Mouse (Mus musculus): ENCODE results near the gene Ncor2. TPM values are rescaled to one million over a fixed set of nuclear protein-coding genes. Genes with fewer than 3 reads are reported as not detected.

Gene Ncor2
- polyA plus RNA-seq, 1 experiment from 2014 or later, result 34.9 TPM

DNA sequence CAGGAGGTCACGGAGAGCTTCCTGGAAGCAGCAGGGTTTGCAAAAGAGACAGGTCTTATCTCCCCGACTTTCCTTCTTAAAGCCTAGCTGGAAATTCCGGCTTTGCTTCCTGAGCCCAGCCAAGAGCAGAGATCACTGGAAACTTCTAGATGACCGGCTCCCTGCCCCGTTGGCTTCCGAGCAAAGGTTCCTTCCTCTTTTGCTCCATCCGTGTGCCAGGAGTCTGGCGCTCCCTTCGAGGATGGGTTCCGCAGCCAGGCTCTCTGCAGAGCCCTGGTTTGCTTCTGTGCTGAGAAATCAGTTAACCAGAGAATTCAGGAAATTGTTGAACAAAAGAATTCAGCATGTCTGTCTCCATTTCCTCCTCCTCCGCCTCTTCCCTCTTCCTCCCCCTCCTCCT, 186.1 kb downstream of the Ncor2 start:
- H3K9ac ChIP-seq, result no peak overlapping the region
- no peak overlapping the region for H3K4me2 ChIP-seq (replicated peaks)
- H3K4me3 ChIP-seq, result no peak overlapping the region
- H3K9me3 ChIP-seq, result no peaks in the 10 kb centered on the region
- peak overlapping the region; percentile 88 for H3K27ac ChIP-seq
- H3K27me3 ChIP-seq, result no peaks in the 10 kb centered on the region
- ATAC-seq (ENCODE audit: low FRiP score, low read depth), result no peak
- H3K36me3 ChIP-seq, result no peaks in the 10 kb centered on the region
- WGBS, result 64% methylated on average over 11 of the region's 11 CpGs
- H3K4me1 ChIP-seq, result peaks cover 22% of the 10 kb centered on the region

DNA sequence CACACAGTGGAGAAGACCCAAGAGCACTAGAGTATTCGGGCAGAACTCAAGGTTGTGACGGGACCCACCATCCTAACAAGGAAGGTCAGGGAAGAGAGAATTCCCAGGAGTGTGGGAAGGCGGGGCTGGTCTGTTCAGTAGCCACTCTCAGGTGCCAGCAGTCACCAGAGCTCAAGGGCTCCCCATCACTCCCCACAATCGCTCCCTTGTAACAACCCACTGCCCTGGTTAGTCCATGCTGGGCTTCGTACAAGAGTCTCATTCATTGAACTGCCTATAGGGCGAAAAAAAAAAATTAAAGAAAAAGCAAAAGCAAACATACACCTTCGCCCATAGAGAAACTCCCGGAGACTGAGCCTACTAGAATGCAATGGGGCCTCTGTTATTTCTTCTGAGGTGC, 186.7 kb downstream of the Ncor2 start:
- Histone ChIP-seq H3K9me3 (no peaks in the 10 kb centered on the region), H3K27ac (peak overlapping the region; percentile 88), H3K4me1 (peaks cover 20% of the 10 kb centered on the region), H3K9ac (no peak overlapping the region), H3K4me3 (no peak overlapping the region), H3K36me3 (no peaks in the 10 kb centered on the region), H3K27me3 (no peaks in the 10 kb centered on the region), H3K4me2 (replicated peaks) (no peak overlapping the region)
- 72% methylated on average over 8 of the region's 8 CpGs for WGBS
- no peak for ATAC-seq (ENCODE audit: low FRiP score, low read depth)

DNA sequence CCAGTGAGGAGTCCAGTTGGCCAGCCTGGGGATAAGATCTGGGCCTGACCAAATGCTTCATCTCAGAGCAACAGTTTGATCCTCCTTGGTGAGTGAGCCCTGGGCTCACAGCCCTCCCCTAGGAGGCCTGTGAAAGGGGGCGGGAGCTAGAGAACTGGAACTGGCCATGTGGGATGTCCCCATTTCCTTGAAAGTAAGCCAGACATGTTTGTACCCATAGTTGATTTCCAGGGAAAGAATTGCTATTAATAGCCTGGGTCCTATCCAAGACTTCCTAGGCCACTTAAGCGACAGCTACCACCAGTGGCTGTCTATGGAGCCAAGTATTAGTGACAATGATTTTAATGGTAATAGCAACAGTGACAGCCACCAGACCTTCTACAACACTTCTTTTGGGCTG, 189.3 kb downstream of the Ncor2 start:
- 89% methylated on average over 2 of the region's 2 CpGs for WGBS

DNA sequence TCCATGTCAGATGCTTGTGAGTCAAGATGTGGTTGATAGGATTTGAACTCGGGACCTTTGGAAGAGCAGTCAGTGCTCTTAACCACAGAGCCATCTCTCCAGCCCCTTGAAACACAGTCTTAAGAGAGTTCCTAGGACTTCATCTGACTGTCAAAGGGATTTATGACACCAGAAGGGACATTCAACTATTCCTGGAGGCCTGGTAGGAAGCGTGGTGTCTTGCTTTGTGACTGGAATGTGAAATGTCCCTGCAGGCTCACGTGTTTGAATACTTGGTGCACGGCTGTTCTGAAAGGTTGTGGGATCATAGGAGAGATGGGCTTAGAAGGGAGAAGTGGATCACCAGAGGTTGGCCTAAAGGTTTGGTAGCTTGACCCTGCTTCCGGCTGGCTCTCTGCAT, 192.4 kb downstream of the Ncor2 start:
- Histone ChIP-seq H3K9me3 (peaks cover 15% of the 10 kb centered on the region), H3K4me2 (replicated peaks) (no peak overlapping the region), H3K27me3 (no peaks in the 10 kb centered on the region), H3K36me3 (no peaks in the 10 kb centered on the region), H3K9ac (no peak overlapping the region), H3K27ac (no peak overlapping the region), H3K4me3 (no peak overlapping the region), H3K4me1 (peaks cover 7% of the 10 kb centered on the region)
- ATAC-seq (ENCODE audit: low FRiP score, low read depth), result no peak
- 76% methylated on average over 5 of the region's 5 CpGs for WGBS

More for the DNA sequence above, 189.3 kb downstream of the Ncor2 start:
- Histone ChIP-seq H3K27me3 (no peaks in the 10 kb centered on the region), H3K9me3 (no peaks in the 10 kb centered on the region), H3K4me1 (peaks cover 14% of the 10 kb centered on the region), H3K27ac (no peak overlapping the region), H3K4me2 (replicated peaks) (no peak overlapping the region), H3K9ac (no peak overlapping the region), H3K36me3 (no peaks in the 10 kb centered on the region), H3K4me3 (no peak overlapping the region)
- no peak for ATAC-seq (ENCODE audit: low FRiP score, low read depth)

DNA sequence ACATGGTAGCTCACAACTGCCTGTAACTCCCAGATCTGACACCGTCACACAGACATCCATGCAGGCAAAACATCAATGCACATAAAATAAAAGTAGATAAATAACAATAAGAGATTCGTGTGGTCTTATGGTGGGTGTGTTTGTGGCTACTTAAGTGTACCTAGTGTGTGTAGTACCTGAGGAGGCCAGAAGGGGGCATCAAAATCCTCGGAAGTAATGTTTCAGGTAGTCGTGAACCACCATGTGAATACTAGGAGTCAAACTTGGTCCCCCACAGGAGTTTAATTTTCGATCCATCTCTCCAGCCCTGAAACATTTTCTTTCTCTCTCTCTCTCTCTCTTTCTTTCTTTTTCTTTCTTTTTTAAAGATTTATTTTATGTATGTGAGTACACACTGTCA, 192.8 kb downstream of the Ncor2 start:
- H3K9ac ChIP-seq, result no peak overlapping the region
- WGBS, result 81% methylated on average over 5 of the region's 5 CpGs
- no peak overlapping the region for H3K4me3 ChIP-seq
- H3K9me3 ChIP-seq, result peaks cover 15% of the 10 kb centered on the region
- H3K36me3 ChIP-seq, result no peaks in the 10 kb centered on the region
- no peaks in the 10 kb centered on the region for H3K27me3 ChIP-seq
- ATAC-seq (ENCODE audit: low FRiP score, low read depth), result no peak
- peaks cover 7% of the 10 kb centered on the region for H3K4me1 ChIP-seq
- no peak overlapping the region for H3K4me2 ChIP-seq (replicated peaks)
- no peak overlapping the region for H3K27ac ChIP-seq

DNA sequence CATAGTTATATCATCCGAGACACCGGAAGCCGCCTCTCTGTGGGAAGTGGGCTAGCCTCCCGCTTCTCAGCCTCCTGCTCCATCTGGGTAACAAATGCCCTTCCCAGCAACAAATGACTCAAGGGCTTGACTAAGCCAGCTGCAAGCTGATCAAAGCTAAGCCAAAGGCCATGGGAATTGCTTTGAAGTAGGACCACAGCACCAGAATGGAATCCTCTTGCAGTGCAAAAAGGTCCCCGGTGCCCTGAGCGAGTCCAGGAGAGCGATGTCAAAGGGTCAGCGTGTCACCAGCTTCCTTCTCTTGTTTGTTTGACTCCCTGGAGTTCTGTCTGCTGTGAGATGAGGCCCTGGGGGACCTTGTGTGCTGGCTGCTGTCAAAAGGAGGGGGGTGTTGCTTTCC, 209.2 kb downstream of the Ncor2 start:
- Histone ChIP-seq H3K9ac (no peak overlapping the region), H3K9me3 (peaks cover 7% of the 10 kb centered on the region; the same call in 1 of the 2 replicates), H3K4me2 (replicated peaks) (no peak overlapping the region), H3K27ac (peak overlapping the region; percentile 75; the same call in 1 of the 2 replicates), H3K4me3 (no peak overlapping the region), H3K4me1 (peaks cover 36% of the 10 kb centered on the region), H3K36me3 (no peaks in the 10 kb centered on the region), H3K27me3 (no peaks in the 10 kb centered on the region)
- 25% methylated on average over 8 of the region's 8 CpGs for WGBS
- no peak for ATAC-seq (ENCODE audit: low FRiP score, low read depth)

Other genes starting within 250 kb of the Ncor2 start
- 62.2 and 64.5 TPM in 2 replicates for gene Rflna, start 176.0 kb downstream of the Ncor2 start, polyA plus RNA-seq (2015; fragmentation: Nextera tagmentation; extraction: Ambion mirVana)
- gene Scarb1, start 161.9 kb upstream of the Ncor2 start, polyA plus RNA-seq (2015; fragmentation: Nextera tagmentation; extraction: Ambion mirVana), result 44.3 and 44.4 TPM in 2 replicates
- 0.34 and 0.41 TPM in 2 replicates for gene Gm10382, start 210.1 kb upstream of the Ncor2 start, polyA plus RNA-seq (2015; fragmentation: Nextera tagmentation; extraction: Ambion mirVana)
- gene Ubc, start 211.0 kb upstream of the Ncor2 start, polyA plus RNA-seq (2015; fragmentation: Nextera tagmentation; extraction: Ambion mirVana), result 1,179 and 1,190 TPM in 2 replicates

All from limb, embryonic 13.5 days (tissue).